Mouse (Mus musculus) leukemia stem cell, adult 10-12 weeks (primary cell): ENCODE measurements around the gene Adat2. TPM values are rescaled to one million over a fixed set of nuclear protein-coding genes. Genes with fewer than 3 reads are reported as not detected.

Experiments
- polyA plus RNA-seq: library from polyadenylated mRNA; stranded (reverse); fragments of >175 nt; gene quantifications from 2 replicates; pipeline ENCODE4 v1.2.3, GENCODE M21; 2012; ENCODE audit warnings: low replicate concordance

Adat2 gene
- polyA plus RNA-seq: 0.71 and 0.90 TPM in 2 replicates

DNA sequence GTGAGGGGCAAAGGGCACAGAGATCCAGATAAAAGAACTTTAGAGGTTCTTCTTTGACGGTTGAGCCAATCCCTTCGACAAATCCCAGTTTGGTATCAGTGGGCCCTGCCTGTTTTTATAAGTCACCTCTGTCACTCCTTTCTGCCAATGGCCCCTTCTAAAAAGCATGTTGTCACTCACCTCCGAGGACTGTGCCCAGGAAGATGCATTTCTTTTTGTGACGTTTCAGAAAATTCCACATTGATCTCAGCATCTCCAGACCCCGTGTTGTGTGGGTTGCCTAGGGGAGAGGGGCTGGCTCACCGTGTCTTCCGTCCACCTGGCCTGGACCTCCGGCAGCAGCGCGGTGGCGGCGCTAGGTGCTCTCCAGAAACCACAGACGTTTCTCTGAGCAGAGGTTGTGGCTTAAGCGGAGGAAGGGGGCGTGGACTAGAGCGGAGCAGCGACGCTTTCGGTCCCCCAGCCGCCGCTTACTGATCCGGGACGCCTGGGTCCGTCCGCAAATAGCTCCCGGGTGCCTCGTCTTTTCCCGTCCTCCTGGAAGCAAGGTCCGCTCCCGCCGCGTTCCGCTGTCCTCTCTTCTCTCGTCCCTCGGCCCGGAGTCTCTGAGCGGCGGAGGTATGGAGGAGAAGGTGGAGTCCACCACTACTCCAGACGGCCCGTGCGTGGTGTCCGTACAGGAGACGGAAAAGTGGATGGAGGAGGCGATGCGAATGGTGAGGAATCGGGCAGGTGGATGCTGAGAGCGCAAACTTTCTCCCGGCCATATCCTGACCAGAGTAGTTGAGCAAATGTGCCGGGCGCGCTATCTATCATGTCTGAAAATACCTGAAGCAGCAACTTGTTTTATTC is at the start of gene Adat2, which contains the start of gene Pex3:
Gene Adat2, plus strand, starts transcription at position 249 of the 852 bp plus-strand sequence.
Gene Pex3, minus strand, starts transcription at position 497 of the 852 bp plus-strand sequence.

Other genes starting within 250 kb of the Adat2 start
- gene Phactr2, start 78.5 kb upstream of the Adat2 start, polyA plus RNA-seq: 1.1 and 1.5 TPM in 2 replicates
- gene Fuca2, start 53.4 kb upstream of the Adat2 start, polyA plus RNA-seq: 23.2 and 25.0 TPM in 2 replicates
- gene Pex3, start 248 bp downstream of the Adat2 start, polyA plus RNA-seq: 6.2 and 7.3 TPM in 2 replicates